Mouse (Mus musculus) stomach, postnatal 0 days (tissue): ENCODE measurements at regions not wholly inside any gene's neighbourhood (a gene's known extent, or its start where the extent isn't known, plus 50 kb on each side); places are given as distances from the start of the nearest gene placed in this dataset.

ENCODE experiments used
- ATAC-seq: fragments of 200-750 bp; cut with Nextera tagmentation; 2 replicates; pipeline ENCODE4 v1.8.0; 2017; ENCODE audit not compliant: low FRiP score, low TSS enrichment
- DNase-seq: peaks from one replicate; pipeline ENCODE4 v3.0.0-alpha.2; 2016; ENCODE audit warnings: low spot score
- H3K27ac ChIP-seq: fragments of 300-500 bp; sonication (generic); replicated peaks from 2 replicates; pipeline ENCODE4 v1.5.1; 2014; ENCODE audit warnings: mild to moderate bottlenecking, control low read depth
- H3K27me3 ChIP-seq: fragments of 300-500 bp; sonication (generic); 2 replicates; pipeline ENCODE4 v1.6.1; 2014; ENCODE audit warnings: low read length; ENCODE audit not compliant: control insufficient read depth, insufficient read depth
- H3K36me3 ChIP-seq: fragments of 300-500 bp; sonication (generic); 2 replicates; pipeline ENCODE4 v1.6.1; 2014; ENCODE audit warnings: low read length, mixed read lengths; ENCODE audit not compliant: control insufficient read depth, insufficient read depth
- H3K4me1 ChIP-seq: fragments of 300-500 bp; sonication (generic); replicated peaks from 2 replicates; pipeline ENCODE4 v1.6.1; 2014; ENCODE audit warnings: antibody characterized with exemption; ENCODE audit not compliant: control insufficient read depth, insufficient read depth
- H3K4me2 ChIP-seq: fragments of 300-500 bp; sonication (generic); replicated peaks from 2 replicates; pipeline ENCODE4 v1.6.1; 2014; ENCODE audit warnings: low read depth, mild to moderate bottlenecking, control low read depth, moderate library complexity
- H3K4me3 ChIP-seq: fragments of 300-500 bp; sonication (generic); 2 replicates; pipeline ENCODE4 v1.5.1; 2014; ENCODE audit warnings: low read depth, low read length, control low read depth
- H3K9ac ChIP-seq: fragments of 300-500 bp; sonication (generic); 2 replicates; pipeline ENCODE4 v1.6.1; 2014; ENCODE audit warnings: mild to moderate bottlenecking, low read length, control low read depth, mixed read lengths
- H3K9me3 ChIP-seq: fragments of 300-500 bp; sonication (generic); 2 replicates; pipeline ENCODE4 v1.6.1; 2016; ENCODE audit warnings: low read length; ENCODE audit not compliant: control insufficient read depth
- CTCF ChIP-seq: IDR thresholded peaks from 2 replicates; pipeline ENCODE4 v1.5.1; 2016; ENCODE audit warnings: antibody characterized with exemption, low read depth, mild to moderate bottlenecking, moderate library complexity
- EP300 ChIP-seq: optimal IDR thresholded peaks from 2 replicates; pipeline ENCODE3; 2016; ENCODE audit warnings: antibody characterized with exemption
- WGBS: fragments of 180-500 bp; shearing (Covaris S2); extraction: QIAGEN DNeasy Blood & Tissue Kit; methylation state at CpG from one replicate; pipeline ENCODE4 v1.1.7; 2014; 5-methylcytosine and 5-hydroxymethylcytosine counted together

GRCm38 (mm10) chr19:19719939-19720338 lies 608.9 kb upstream of the Rorb start:
- DNase-seq (no peak), ATAC-seq (no peak)
- WGBS: 64% methylated on average over 4 of the region's 4 CpGs
- Histone ChIP-seq H3K9ac (no peak overlapping the region), H3K4me2 (no peak overlapping the region), H3K4me3 (no peak overlapping the region), H3K27me3 (no peaks in the 10 kb centered on the region), H3K4me1 (no peaks in the 10 kb centered on the region), H3K27ac (no peak overlapping the region), H3K36me3 (no peaks in the 10 kb centered on the region), H3K9me3 (no peaks in the 10 kb centered on the region)
- TF ChIP-seq EP300 (no peak), CTCF (no peak)
